Mouse (Mus musculus) embryonic facial prominence, embryonic 12.5 days (tissue): ENCODE results near the gene Naa38. TPM values are rescaled to one million over a fixed set of nuclear protein-coding genes. Genes with fewer than 3 reads are reported as not detected.

Experiments used
- ATAC-seq: fragments of 200-750 bp; cut with Nextera tagmentation; 2 replicates; pipeline ENCODE4 v1.8.0; 2017; ENCODE audit not compliant: insufficient number of reproducible peaks, insufficient read depth, low FRiP score, low TSS enrichment
- H3K27ac ChIP-seq: fragments of 300-500 bp; sonication (generic); 2 replicates; pipeline ENCODE4 v1.5.1; 2016; ENCODE audit warnings: mild to moderate bottlenecking
- H3K27me3 ChIP-seq: fragments of 300-500 bp; sonication (generic); 2 replicates; pipeline ENCODE4 v1.6.1; 2016; ENCODE audit warnings: mild to moderate bottlenecking, moderate library complexity
- H3K36me3 ChIP-seq: fragments of 300-500 bp; sonication (generic); 2 replicates; pipeline ENCODE4 v1.6.1; 2016; ENCODE audit warnings: mild to moderate bottlenecking
- H3K4me1 ChIP-seq: fragments of 300-500 bp; sonication (generic); 2 replicates; pipeline ENCODE4 v1.6.1; 2016
- H3K4me2 ChIP-seq: fragments of 300-500 bp; sonication (generic); replicated peaks from 2 replicates; pipeline ENCODE4 v1.6.1; 2016; ENCODE audit warnings: mild to moderate bottlenecking, moderate library complexity
- H3K4me3 ChIP-seq: fragments of 300-500 bp; sonication (generic); 2 replicates; pipeline ENCODE4 v1.5.1; 2016; ENCODE audit warnings: mild to moderate bottlenecking
- H3K9ac ChIP-seq: fragments of 300-500 bp; sonication (generic); 2 replicates; pipeline ENCODE4 v1.6.1; 2016; ENCODE audit warnings: mild to moderate bottlenecking, moderate library complexity
- H3K9me3 ChIP-seq: fragments of 300-500 bp; sonication (generic); 2 replicates; pipeline ENCODE4 v1.6.1; 2016; ENCODE audit warnings: mild to moderate bottlenecking, moderate library complexity
- WGBS: fragments of 180-500 bp; shearing (Covaris S2); methylation state at CpG from one replicate; pipeline ENCODE4 v1.1.7; 2016; 5-methylcytosine and 5-hydroxymethylcytosine counted together
- polyA plus RNA-seq: library from polyadenylated mRNA; unstranded; fragments of >200 nt; fragmentation: Nextera tagmentation; extraction: Ambion mirVana; gene quantifications from 2 replicates; pipeline ENCODE4 v1.2.1, GENCODE M21; 2016

The Naa38 gene
- polyA plus RNA-seq, 1 experiment from 2014 or later = 126 TPM

DNA sequence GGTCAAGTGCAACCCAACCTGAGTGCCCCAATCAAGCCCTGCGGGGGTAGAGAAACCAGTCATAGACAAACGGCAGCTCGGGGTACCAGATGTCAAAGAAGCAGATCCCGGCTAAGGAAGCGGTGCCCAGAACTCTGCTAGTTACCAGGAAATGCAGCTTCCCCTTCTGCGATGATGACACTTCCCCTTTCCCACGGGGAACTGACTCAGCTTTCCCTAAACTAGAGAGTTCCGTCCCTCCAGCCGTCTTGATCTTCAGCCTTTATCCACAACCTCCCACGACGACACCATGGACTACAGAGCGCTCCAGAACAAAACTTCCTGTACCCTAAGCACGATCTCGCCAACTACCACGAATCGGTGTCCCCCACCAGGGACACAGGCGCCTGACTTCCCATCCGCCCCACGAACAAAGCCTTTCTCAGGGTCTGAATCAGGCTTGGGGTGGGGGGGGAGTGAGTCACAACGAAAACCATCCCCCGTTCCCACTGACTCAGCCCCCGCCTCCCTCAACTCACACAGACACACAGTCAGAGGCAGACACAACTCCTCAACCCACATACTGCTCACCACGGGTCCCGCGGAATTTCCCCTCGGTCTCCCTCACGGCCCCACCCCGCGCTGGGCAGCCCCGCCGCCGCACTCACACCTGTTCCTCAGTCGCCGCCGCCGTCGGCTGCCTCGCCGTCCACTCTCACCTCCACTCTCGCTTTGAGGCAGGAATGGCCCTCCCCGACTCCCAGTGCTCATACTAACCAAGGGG, 15.2 kb downstream of the Naa38 start:
- H3K27ac ChIP-seq = peak overlapping the region; percentile 99
- peaks cover 36% of the 10 kb centered on the region for H3K36me3 ChIP-seq
- H3K9me3 ChIP-seq = no peaks in the 10 kb centered on the region
- H3K4me2 ChIP-seq = peak overlapping the region; percentile 98
- peak overlapping the region; percentile 90 for H3K9ac ChIP-seq
- under 1% methylated on average over 41 of the region's 41 CpGs for WGBS
- ATAC-seq = no peak
- peaks cover 51% of the 10 kb centered on the region for H3K4me1 ChIP-seq
- peak overlapping the region; percentile 84 for H3K4me3 ChIP-seq
- H3K27me3 ChIP-seq = no peaks in the 10 kb centered on the region

GRCm38 (mm10) chr11:69411073-69411535, 15.8 kb downstream of the Naa38 start:
- 0 out of 2 replicates have a peak, but pooled peaks have one; percentile 6 for ATAC-seq
- H3K4me1 ChIP-seq = peaks cover 51% of the 10 kb centered on the region
- peak overlapping the region; percentile 98 for H3K4me2 ChIP-seq
- no peaks in the 10 kb centered on the region for H3K27me3 ChIP-seq
- peaks cover 29% of the 10 kb centered on the region for H3K36me3 ChIP-seq
- H3K9ac ChIP-seq = peak overlapping the region; percentile 90
- peak overlapping the region; percentile 84 for H3K4me3 ChIP-seq
- H3K9me3 ChIP-seq = no peaks in the 10 kb centered on the region
- WGBS = under 1% methylated on average over 26 of the region's 26 CpGs
- peak overlapping the region; percentile 99 for H3K27ac ChIP-seq

GRCm38 (mm10) chr11:69411538-69412203, 16.4 kb downstream of the Naa38 start:
- Histone ChIP-seq H3K27ac (peak overlapping the region; percentile 99), H3K9ac (peak overlapping the region; percentile 90), H3K36me3 (peaks cover 24% of the 10 kb centered on the region), H3K4me2 (peak overlapping the region; percentile 98), H3K4me1 (peaks cover 53% of the 10 kb centered on the region), H3K4me3 (peak overlapping the region; percentile 84), H3K27me3 (no peaks in the 10 kb centered on the region), H3K9me3 (no peaks in the 10 kb centered on the region)
- no peak for ATAC-seq
- under 1% methylated on average over 39 of the region's 39 CpGs for WGBS

DNA sequence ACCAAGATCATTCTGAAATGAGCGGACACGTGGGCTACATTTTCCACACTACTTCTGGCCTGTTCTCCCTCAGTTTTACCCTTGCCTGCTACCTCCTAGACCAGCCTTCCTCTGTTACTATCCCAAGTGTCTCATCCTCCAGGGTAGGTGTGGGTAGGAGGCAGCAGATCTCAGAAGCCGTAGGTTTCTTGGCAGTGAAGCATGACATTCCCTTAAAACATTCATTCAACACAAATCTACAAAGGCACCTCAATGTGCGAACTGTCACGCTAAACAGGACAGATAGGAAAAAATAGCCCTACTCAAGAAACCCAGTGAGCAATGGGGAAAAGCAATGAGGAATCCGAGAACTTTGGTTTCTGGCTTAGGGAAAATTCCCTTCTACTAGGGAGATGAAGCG, 17.3 kb downstream of the Naa38 start:
- peaks cover 59% of the 10 kb centered on the region for H3K4me1 ChIP-seq
- H3K9ac ChIP-seq = peak overlapping the region; percentile 98; the same call in 1 of the 2 replicates
- H3K9me3 ChIP-seq = no peaks in the 10 kb centered on the region
- H3K4me2 ChIP-seq = peak overlapping the region; percentile 98
- peak overlapping the region; percentile 99 for H3K27ac ChIP-seq
- H3K36me3 ChIP-seq = peaks cover 15% of the 10 kb centered on the region
- WGBS = 64% methylated on average over 7 of the region's 7 CpGs
- ATAC-seq = no peak
- no peaks in the 10 kb centered on the region for H3K27me3 ChIP-seq
- H3K4me3 ChIP-seq = peak overlapping the region; percentile 84

DNA sequence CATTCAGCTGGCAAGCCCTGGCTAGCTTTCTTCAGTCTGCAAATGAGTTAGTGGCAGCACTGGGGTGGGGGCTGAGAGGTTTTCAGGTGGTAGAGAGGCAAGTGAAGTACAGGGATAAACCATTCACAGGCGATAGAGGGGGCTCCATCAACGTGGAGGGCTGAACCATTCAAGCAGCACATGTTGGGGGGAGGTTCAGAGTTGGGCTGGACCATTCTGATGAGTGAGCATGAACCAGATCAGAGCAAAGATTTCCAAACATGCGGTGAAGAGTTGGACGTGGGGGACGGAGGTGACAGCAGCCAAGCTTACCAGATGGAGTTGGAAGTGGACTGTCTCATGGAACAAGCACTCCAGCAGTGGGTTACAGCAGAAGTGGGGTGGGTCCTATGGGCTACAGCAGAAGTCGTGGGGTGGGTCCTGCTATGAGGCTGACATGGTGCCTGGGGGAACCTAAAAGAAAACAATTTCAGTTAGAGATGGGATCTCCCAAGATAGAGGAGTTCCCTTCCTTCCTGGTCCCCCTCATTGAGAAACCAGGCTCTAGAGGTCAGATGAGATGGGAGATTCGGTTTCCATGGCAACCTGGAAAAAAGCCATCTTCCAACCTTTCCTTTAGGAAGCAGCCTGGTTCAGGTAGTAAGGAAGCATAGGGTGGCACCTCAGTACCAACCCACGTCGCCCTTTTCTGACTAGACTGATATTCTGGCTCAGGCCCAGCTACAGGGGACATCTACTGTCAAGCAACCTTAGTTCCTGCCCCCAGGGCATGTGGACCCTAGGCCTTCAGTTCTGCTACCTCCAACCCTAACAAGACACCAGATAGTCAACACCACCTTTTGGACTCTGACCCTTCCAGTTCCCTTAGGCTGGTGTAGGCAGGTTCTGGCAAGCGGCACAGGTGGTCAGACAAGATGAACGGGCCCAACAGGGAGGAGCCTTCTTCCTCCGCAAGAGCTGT, 18.2 kb downstream of the Naa38 start, which contains the start of gene Kdm6b:
TSS of gene Kdm6b (minus strand) at position 455 of the 961 bp plus-strand sequence.
- no peak for ATAC-seq
- peak within 1 kb of the TSS; percentile 84 for H3K4me3 ChIP-seq
- no peaks in the 10 kb centered on the region for H3K9me3 ChIP-seq
- no peaks in the 10 kb centered on the region for H3K27me3 ChIP-seq
- peak within 1 kb of the TSS; percentile 98 for H3K9ac ChIP-seq
- peaks cover 52% of the 10 kb centered on the region for H3K4me1 ChIP-seq
- peaks cover 8% of the 10 kb centered on the region for H3K36me3 ChIP-seq
- peak within 1 kb of the TSS; percentile 99 for H3K27ac ChIP-seq
- 32% methylated on average over 12 of the region's 12 CpGs for WGBS
- peak within 1 kb of the TSS; percentile 98 for H3K4me2 ChIP-seq

- Histone ChIP-seq H3K4me3 (peak overlapping the region; percentile 84), H3K27me3 (no peaks in the 10 kb centered on the region), H3K9ac (peak overlapping the region; percentile 98), H3K27ac (peak overlapping the region; percentile 99), H3K4me2 (peak overlapping the region; percentile 98), H3K9me3 (no peaks in the 10 kb centered on the region), H3K36me3 (peaks cover 8% of the 10 kb centered on the region), H3K4me1 (peaks cover 54% of the 10 kb centered on the region)
- ATAC-seq = no peak
- WGBS = 8% methylated on average over 4 of the region's 4 CpGs
These were observed 19.4 kb downstream of the Naa38 start for GRCm38 (mm10) chr11:69414421-69415326.

DNA sequence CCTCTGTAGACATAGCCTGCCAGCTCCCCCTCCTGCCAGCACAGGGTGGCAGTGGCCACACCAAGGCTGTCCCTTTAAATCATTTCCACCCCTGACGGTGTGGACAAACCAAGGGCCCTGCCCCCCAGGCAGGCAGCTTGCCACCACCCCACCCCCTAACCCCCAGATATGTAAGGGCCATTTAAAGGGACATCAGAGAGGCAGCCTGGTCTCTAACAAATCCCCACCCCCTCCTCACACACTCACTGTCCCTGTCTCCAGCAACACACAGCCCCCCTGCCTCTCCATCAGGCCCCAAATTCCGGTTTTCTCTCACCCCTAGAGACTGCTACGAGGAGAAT, 20.0 kb downstream of the Naa38 start:
- 0% methylated on average over 3 of the region's 3 CpGs for WGBS

DNA sequence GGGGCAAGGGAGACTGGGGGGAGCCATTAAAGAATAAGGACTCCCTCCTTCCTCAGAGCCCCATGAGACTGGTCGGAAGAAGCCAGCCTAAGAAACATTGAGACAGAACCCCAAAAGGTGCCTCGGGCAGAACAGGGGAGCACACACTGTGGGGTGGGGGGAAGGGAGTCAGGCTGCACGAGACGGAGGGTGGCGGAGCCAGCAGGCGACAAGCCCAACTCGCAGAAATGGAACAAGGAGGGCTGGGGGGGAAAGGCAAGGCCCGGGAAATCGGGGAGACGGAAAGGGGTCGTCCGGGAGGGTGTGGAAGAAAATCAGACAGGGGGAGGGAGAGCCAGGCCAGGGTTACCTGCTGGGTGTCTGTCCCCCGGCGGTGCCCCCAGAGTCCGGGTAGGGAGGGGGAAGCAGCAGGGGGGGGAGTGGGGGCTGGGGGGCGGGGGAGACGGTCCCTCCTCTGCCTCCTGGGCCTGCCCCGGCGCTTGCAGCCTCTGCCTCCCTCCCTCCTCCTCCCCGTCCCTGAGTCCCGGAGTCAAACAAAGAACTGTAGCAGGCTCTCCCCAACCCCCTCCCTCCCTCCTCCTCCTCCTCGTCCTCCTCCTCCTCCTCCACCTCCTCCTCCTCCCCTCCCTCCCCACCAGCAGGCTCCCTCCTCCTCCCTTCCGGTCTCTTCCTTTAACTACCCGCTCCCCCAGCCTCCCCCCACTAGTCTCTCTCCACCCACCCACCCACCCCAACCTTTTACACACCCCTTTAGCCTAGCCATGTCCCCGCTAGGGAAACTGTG, 20.6 kb downstream of the Naa38 start:
- H3K9me3 ChIP-seq = no peaks in the 10 kb centered on the region
- 0% methylated on average over 18 of the region's 25 CpGs for WGBS
- H3K4me1 ChIP-seq = peaks cover 60% of the 10 kb centered on the region
- peaks cover 8% of the 10 kb centered on the region for H3K36me3 ChIP-seq
- peak overlapping the region; percentile 98 for H3K9ac ChIP-seq
- peak overlapping the region; percentile 84 for H3K4me3 ChIP-seq
- no peak for ATAC-seq
- H3K27ac ChIP-seq = peak overlapping the region; percentile 99
- peak overlapping the region; percentile 98 for H3K4me2 ChIP-seq
- peaks cover 4% of the 10 kb centered on the region for H3K27me3 ChIP-seq

More for the DNA sequence above, 20.0 kb downstream of the Naa38 start:
- Histone ChIP-seq H3K9me3 (no peaks in the 10 kb centered on the region), H3K9ac (peak overlapping the region; percentile 98), H3K4me3 (peak overlapping the region; percentile 84), H3K4me2 (peak overlapping the region; percentile 98), H3K36me3 (peaks cover 8% of the 10 kb centered on the region), H3K27me3 (no peaks in the 10 kb centered on the region), H3K4me1 (peaks cover 57% of the 10 kb centered on the region), H3K27ac (peak overlapping the region; percentile 99)
- ATAC-seq = no peak

GRCm38 (mm10) chr11:69416509-69416908, 21.2 kb downstream of the Naa38 start:
- peak overlapping the region; percentile 84 for H3K4me3 ChIP-seq
- H3K4me2 ChIP-seq = peak overlapping the region; percentile 98
- H3K27ac ChIP-seq = peak overlapping the region; percentile 99
- ATAC-seq = no peak
- H3K4me1 ChIP-seq = peaks cover 65% of the 10 kb centered on the region
- H3K9me3 ChIP-seq = no peaks in the 10 kb centered on the region
- H3K36me3 ChIP-seq = peaks cover 8% of the 10 kb centered on the region
- WGBS = 1% methylated on average over 4 of the region's 4 CpGs
- no peak overlapping the region for H3K9ac ChIP-seq
- H3K27me3 ChIP-seq = peaks cover 11% of the 10 kb centered on the region

GRCm38 (mm10) chr11:69416921-69417448, 21.7 kb downstream of the Naa38 start:
- Histone ChIP-seq H3K4me1 (peaks cover 63% of the 10 kb centered on the region), H3K27ac (peak overlapping the region; percentile 99), H3K27me3 (peaks cover 15% of the 10 kb centered on the region), H3K4me2 (peak overlapping the region; percentile 98), H3K9ac (peak overlapping the region; percentile 55), H3K9me3 (no peaks in the 10 kb centered on the region), H3K4me3 (peak overlapping the region; percentile 84), H3K36me3 (peaks cover 8% of the 10 kb centered on the region)
- ATAC-seq = 0 out of 2 replicates have a peak, but pooled peaks have one; percentile 4
- WGBS = under 1% methylated on average over 8 of the region's 8 CpGs
